Mouse (Mus musculus) embryonic facial prominence, embryonic 15.5 days (tissue): ENCODE results near the gene Slc6a8. TPM values are rescaled to one million over a fixed set of nuclear protein-coding genes. Genes with fewer than 3 reads are reported as not detected.

Experiments
- ATAC-seq: fragments of 200-750 bp; cut with Nextera tagmentation; 2 replicates; pipeline ENCODE4 v1.8.0; 2017; ENCODE audit warnings: low read depth, moderate TSS enrichment; ENCODE audit not compliant: insufficient number of reproducible peaks, low FRiP score, low TSS enrichment
- H3K27ac ChIP-seq: fragments of 300-500 bp; sonication (generic); replicated peaks from 2 replicates; pipeline ENCODE4 v1.5.1; 2015; ENCODE audit warnings: mild to moderate bottlenecking, inconsistent platforms
- H3K27me3 ChIP-seq: fragments of 300-500 bp; sonication (generic); 2 replicates; pipeline ENCODE4 v1.6.1; 2015; ENCODE audit warnings: inconsistent platforms
- H3K36me3 ChIP-seq: fragments of 300-500 bp; sonication (generic); 2 replicates; pipeline ENCODE4 v1.6.1; 2015; ENCODE audit warnings: mild to moderate bottlenecking, inconsistent platforms
- H3K4me1 ChIP-seq: fragments of 300-500 bp; sonication (generic); 2 replicates; pipeline ENCODE4 v1.6.1; 2015; ENCODE audit warnings: inconsistent platforms
- H3K4me2 ChIP-seq: fragments of 300-500 bp; sonication (generic); replicated peaks from 2 replicates; pipeline ENCODE4 v1.6.1; 2015; ENCODE audit warnings: mild to moderate bottlenecking, inconsistent platforms
- H3K4me3 ChIP-seq: fragments of 300-500 bp; sonication (generic); replicated peaks from 2 replicates; pipeline ENCODE4 v1.5.1; 2015; ENCODE audit warnings: mild to moderate bottlenecking, inconsistent platforms
- H3K9ac ChIP-seq: fragments of 300-500 bp; sonication (generic); 2 replicates; pipeline ENCODE4 v1.6.1; 2015; ENCODE audit warnings: inconsistent platforms
- H3K9me3 ChIP-seq: fragments of 300-500 bp; sonication (generic); replicated peaks from 2 replicates; pipeline ENCODE4 v1.6.1; 2016; ENCODE audit warnings: inconsistent platforms
- WGBS: fragments of 180-500 bp; shearing (Covaris S2); methylation state at CpG from one replicate; pipeline ENCODE4 v1.1.7; 2015; 5-methylcytosine and 5-hydroxymethylcytosine counted together
- polyA plus RNA-seq: library from polyadenylated mRNA; unstranded; fragments of >200 nt; fragmentation: Nextera tagmentation; extraction: Ambion mirVana; gene quantifications from 2 replicates; pipeline ENCODE4 v1.2.1, GENCODE M21; 2015

Gene Slc6a8
- polyA plus RNA-seq, 1 experiment from 2014 or later, result 8.9 TPM

DNA sequence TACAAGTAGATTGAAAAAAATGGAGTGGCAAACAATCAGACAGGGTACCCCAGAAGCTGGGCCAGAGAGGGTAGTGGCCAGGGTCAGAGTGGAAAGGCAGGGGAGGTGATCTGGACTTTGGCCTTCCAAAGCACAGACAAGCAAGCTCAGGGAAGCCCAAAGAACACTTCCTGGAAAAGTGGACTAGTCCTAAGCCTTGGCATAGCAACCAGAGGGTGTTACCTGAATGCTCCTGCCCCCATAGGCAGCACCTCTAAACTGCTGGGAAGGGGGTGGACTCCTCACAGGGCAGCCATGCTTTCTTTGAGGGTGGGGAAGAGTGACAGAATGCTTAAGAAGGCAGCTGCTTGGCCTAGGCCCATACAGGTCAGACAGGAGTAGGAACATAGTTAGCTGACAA, 12.0 kb downstream of the Slc6a8 start:
- H3K9ac ChIP-seq, result no peak overlapping the region
- H3K27ac ChIP-seq, result no peak overlapping the region
- no peak overlapping the region for H3K4me3 ChIP-seq
- no peaks in the 10 kb centered on the region for H3K4me1 ChIP-seq
- H3K36me3 ChIP-seq, result peaks cover 37% of the 10 kb centered on the region
- no peak overlapping the region for H3K4me2 ChIP-seq
- no peaks in the 10 kb centered on the region for H3K9me3 ChIP-seq
- H3K27me3 ChIP-seq, result no peaks in the 10 kb centered on the region
- no peak for ATAC-seq

DNA sequence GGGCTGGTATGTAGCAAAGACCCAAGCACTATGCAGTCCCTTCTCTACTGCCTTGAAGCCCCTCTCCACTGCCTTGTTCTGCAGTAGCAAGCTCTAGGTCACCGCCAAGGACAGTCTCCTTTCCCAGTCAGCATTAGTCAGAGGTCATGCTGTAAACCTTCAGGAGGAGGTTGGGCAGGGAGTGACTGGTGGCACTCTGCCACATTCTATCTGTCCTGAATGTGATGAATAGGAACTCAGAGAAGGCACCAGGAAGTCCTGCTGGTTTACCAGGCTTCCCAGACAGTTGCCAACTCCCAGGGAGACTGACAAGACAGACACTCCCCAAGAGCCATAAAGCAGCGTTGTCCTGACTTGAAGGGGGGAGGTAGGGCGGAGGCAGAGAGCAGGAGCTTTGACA, 12.7 kb downstream of the Slc6a8 start:
- WGBS, result 72% methylated on average over 3 of the region's 3 CpGs
- Histone ChIP-seq H3K4me2 (no peak overlapping the region), H3K27me3 (no peaks in the 10 kb centered on the region), H3K27ac (no peak overlapping the region), H3K4me3 (no peak overlapping the region), H3K9ac (no peak overlapping the region), H3K4me1 (no peaks in the 10 kb centered on the region), H3K9me3 (no peaks in the 10 kb centered on the region), H3K36me3 (peaks cover 31% of the 10 kb centered on the region)
- ATAC-seq, result no peak

DNA sequence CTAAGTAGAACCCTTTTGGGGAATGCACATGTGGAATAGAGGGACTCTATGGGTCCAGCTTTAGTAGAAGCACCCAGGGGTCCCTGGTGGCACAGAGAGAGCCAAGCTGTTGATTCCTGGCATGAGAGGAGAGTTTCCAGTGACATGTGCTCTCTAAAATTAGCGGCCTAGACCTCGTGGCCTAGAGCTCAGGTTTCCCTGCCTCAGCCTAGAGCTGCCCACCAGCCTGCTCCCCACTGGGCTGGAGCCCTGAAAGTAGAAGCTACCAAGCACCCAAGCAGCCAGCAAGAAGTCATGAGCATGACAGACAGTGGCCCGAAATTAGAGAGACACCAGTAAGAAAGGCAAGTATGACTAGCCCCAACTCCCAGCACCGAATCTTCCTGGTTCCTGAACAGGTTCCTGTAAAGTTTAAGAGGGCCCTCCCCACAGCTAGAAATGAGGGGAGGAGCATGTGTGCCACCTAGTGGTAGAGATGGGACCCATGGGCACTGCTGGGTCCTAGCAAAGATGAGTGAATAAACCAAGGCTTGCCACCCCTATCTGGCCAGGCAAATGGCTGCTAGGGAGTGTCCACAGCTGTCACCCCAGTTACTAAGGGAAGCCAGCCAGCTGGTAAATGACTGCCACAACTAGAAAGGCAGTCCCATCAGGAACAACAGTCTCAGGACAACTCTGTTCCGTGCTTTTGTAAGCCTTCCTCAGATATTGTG, 18.1 kb downstream of the Slc6a8 start:
- no peaks in the 10 kb centered on the region for H3K9me3 ChIP-seq

DNA sequence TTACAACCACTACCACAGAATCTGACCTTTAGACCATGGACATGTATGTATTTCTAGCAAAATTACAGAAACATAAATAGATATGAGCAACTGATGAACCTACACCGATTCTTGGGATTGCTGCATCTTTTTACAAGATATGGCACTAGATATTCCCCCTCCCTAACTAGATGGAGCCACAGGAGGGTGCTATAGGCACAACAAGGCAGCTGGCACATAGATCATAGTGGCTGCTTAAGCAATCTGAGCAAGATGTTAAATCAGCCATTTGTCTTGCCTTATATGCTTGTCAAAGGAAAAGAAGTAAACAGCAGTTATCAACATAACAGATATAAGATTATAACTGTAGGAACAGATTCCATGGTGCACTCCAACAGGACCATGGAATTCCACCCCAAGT, 27.5 kb downstream of the Slc6a8 start:
- 0 out of 2 replicates have a peak, but pooled peaks cover 4% of the 10 kb centered on the region for H3K36me3 ChIP-seq
- H3K4me2 ChIP-seq, result no peak overlapping the region
- H3K27me3 ChIP-seq, result no peaks in the 10 kb centered on the region
- H3K4me3 ChIP-seq, result no peak overlapping the region
- no peak overlapping the region for H3K9ac ChIP-seq
- H3K27ac ChIP-seq, result no peak overlapping the region
- no peaks in the 10 kb centered on the region for H3K9me3 ChIP-seq
- WGBS, result 85% methylated on average over 1 of the region's 1 CpGs
- no peaks in the 10 kb centered on the region for H3K4me1 ChIP-seq
- no peak for ATAC-seq

More for the DNA sequence above, 18.1 kb downstream of the Slc6a8 start:
- WGBS, result 64% methylated on average over 5 of the region's 5 CpGs
- no peak overlapping the region for H3K4me3 ChIP-seq
- H3K36me3 ChIP-seq, result peaks cover 19% of the 10 kb centered on the region
- H3K9ac ChIP-seq, result no peak overlapping the region
- no peak overlapping the region for H3K27ac ChIP-seq
- 0 out of 2 replicates have a peak, but pooled peaks have one; percentile 47 for ATAC-seq
- H3K27me3 ChIP-seq, result no peaks in the 10 kb centered on the region
- H3K4me2 ChIP-seq, result no peak overlapping the region
- no peaks in the 10 kb centered on the region for H3K4me1 ChIP-seq

DNA sequence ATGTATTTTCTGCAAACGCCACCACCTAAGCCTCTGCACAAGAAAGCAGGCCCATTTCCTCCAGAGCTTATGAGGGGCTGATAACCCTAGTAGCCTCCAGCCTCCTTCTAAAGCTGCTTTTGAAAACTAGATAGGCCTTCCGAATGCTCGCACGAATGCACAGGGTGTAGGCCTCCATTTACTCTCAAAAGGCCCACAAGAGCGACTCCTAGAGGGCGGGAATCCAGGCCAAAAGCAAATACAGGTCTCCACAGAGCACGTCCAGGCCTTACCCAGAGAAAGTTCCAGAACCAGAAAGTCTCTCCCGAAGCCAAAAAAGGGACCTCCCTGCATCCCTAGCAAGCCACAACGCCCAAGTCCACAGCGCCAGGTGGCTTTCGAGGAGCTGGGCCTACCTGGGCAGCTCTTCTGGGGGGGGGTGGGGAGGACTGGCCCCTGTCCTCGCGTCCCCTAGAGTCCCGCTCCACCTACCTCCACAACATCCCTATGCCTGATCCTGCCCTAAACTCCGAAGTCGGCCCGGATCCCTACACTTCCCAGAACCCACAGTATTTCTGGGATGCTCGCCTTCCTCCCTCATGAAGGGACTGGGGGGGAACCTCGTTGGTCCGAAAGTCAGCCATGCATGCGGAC, 42.6 kb downstream of the Slc6a8 start:
- Histone ChIP-seq H3K4me2 (peak overlapping the region; percentile 58), H3K27ac (peak overlapping the region; percentile 89), H3K9ac (peak overlapping the region; percentile 42), H3K4me1 (peaks cover 32% of the 10 kb centered on the region), H3K9me3 (no peaks in the 10 kb centered on the region), H3K27me3 (0 out of 2 replicates have a peak, but pooled peaks cover under 1% of the 10 kb centered on the region), H3K4me3 (peak overlapping the region; percentile 56), H3K36me3 (0 out of 2 replicates have a peak, but pooled peaks cover 6% of the 10 kb centered on the region)
- 21% methylated on average over 21 of the region's 21 CpGs for WGBS
- peak; percentile 41; the same call in 1 of the 2 replicates for ATAC-seq

DNA sequence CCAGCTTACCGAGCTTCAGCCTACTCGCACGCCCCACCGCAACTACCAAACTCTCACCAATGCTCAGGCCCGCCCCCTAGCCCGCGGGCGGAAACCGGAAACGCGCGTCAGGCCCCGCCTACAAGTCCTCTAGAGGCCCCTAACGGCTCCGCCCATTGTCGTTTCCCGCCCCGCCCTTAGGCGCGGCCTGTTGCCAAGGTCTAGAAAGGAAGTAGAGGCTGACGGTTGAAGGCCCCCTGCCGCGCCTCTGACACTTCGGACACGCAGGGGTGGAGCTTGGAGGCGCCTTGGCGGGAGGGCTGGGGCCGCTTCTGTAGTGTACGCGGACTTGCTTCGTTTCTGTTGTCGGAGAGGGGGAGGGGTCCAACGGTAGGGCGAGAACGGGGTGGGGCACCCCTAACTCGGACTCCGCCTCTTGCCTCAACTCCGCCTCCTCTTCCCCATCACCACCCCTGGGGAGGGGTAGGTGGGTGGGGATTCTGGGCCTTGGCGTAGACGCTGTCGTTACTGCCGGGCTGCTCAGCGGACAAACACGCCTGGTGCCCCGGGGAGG, 43.2 kb downstream of the Slc6a8 start, which contains the start of the genes Bcap31 and Abcd1:
TSS of gene Bcap31 (minus strand) at position 67 of the 553 bp plus-strand sequence.
TSS of gene Abcd1 (plus strand) at position 489 of the 553 bp plus-strand sequence.
- Histone ChIP-seq H3K4me3 (peak within 1 kb of the TSS; percentile 56), H3K27me3 (0 out of 2 replicates have a peak, but pooled peaks cover 3% of the 10 kb centered on the region), H3K27ac (peak within 1 kb of the TSS; percentile 89), H3K9ac (peak within 1 kb of the TSS; percentile 42), H3K36me3 (0 out of 2 replicates have a peak, but pooled peaks cover 9% of the 10 kb centered on the region), H3K9me3 (no peaks in the 10 kb centered on the region), H3K4me2 (peak within 1 kb of the TSS; percentile 58), H3K4me1 (peaks cover 32% of the 10 kb centered on the region)
- 30% methylated on average over 36 of the region's 45 CpGs for WGBS
- ATAC-seq, result peak; percentile 93

DNA sequence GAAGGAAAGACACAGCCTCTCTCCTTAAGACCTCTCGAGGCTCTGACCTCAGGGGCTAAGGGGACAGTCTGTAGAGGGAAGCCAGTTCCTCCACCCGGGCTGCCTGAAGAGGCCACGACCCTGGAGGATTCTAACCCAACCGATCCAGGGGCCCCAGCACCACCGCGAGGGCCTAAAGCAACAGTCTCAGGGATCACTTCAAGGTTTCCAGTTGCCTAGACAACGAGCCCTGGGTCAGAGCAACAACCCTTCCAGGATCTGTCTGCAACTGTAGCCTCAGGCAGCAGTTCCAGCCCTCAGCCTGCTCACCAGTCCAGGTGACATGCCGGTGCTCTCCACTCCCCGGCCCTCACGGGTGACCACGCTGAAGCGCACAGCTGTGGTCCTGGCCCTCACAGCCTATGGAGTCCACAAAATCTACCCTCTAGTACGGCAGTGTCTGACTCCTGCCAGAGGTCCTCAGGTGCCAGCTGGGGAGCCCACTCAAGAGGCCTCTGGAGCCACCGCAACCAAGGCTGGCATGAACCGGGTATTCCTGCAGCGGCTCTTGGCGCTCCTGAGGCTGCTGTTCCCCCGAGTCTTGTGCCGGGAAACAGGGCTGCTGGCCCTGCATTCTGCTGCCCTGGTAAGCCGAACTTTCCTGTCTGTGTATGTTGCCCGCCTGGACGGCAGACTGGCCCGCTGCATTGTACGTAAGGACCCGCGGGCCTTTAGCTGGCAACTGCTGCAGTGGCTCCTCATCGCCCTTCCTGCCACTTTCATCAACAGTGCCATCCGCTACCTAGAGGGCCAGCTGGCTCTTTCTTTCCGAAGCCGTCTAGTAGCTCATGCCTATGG, 44.0 kb downstream of the Slc6a8 start:
- Histone ChIP-seq H3K4me2 (peak overlapping the region; percentile 58), H3K4me1 (peaks cover 32% of the 10 kb centered on the region)

DNA sequence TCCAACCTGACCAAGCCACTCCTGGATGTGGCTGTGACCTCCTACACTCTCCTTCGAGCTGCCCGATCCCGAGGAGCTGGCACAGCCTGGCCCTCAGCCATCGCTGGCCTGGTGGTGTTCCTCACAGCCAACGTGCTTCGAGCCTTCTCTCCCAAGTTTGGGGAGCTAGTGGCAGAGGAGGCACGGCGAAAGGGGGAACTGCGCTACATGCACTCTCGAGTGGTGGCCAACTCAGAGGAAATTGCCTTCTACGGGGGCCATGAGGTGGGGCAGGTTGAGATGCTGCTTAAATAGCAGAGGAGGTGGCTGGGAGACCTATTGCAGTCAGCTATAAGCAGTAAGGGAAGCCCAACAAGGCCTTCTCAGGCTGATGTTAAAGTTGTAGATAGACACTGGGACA, 44.7 kb downstream of the Slc6a8 start:
- H3K4me2 ChIP-seq, result peak overlapping the region; percentile 58
- H3K27ac ChIP-seq, result 0 out of 2 replicates have a peak overlapping the region, but pooled peaks have one; percentile 89
- WGBS, result 70% methylated on average over 11 of the region's 11 CpGs

More for the DNA sequence above, 44.0 kb downstream of the Slc6a8 start:
- no peaks in the 10 kb centered on the region for H3K9me3 ChIP-seq
- WGBS, result 31% methylated on average over 30 of the region's 30 CpGs
- ATAC-seq, result peak; percentile 3; the same call in 1 of the 2 replicates
- H3K9ac ChIP-seq, result no peak overlapping the region
- H3K27ac ChIP-seq, result peak overlapping the region; percentile 89
- H3K36me3 ChIP-seq, result 0 out of 2 replicates have a peak, but pooled peaks cover 10% of the 10 kb centered on the region
- H3K4me3 ChIP-seq, result peak overlapping the region; percentile 56
- 0 out of 2 replicates have a peak, but pooled peaks cover 3% of the 10 kb centered on the region for H3K27me3 ChIP-seq

DNA sequence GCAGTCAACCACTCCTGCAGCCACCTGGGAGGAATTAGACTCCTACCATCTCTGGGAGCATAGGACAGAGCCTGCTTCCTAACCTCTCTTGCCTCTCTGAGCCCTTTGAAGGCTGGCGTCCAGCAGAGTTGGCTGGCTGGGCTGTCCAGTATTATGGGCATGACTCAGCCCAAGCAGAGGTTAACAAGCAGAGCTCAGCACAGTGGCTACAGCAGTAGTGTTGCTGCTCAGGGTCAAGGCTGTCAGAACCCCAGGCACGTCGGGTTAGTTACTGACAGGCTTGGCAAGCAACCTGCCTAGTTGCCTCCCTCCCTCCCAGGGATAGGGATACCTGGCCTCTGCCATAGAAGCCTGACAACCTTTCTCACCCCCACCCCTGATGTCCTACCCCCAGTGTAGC, 45.3 kb downstream of the Slc6a8 start:
- WGBS, result 39% methylated on average over 3 of the region's 3 CpGs
- H3K27ac ChIP-seq, result peak overlapping the region; percentile 39
- H3K4me1 ChIP-seq, result peaks cover 32% of the 10 kb centered on the region
- H3K36me3 ChIP-seq, result 0 out of 2 replicates have a peak, but pooled peaks cover 6% of the 10 kb centered on the region
- peak overlapping the region; percentile 58 for H3K4me2 ChIP-seq
- ATAC-seq, result no peak
- H3K9me3 ChIP-seq, result no peaks in the 10 kb centered on the region
- no peak overlapping the region for H3K4me3 ChIP-seq
- no peak overlapping the region for H3K9ac ChIP-seq
- H3K27me3 ChIP-seq, result 0 out of 2 replicates have a peak, but pooled peaks cover 3% of the 10 kb centered on the region

More for the DNA sequence above, 44.7 kb downstream of the Slc6a8 start:
- ATAC-seq, result no peak
- H3K9me3 ChIP-seq, result no peaks in the 10 kb centered on the region
- peak overlapping the region; percentile 56 for H3K4me3 ChIP-seq
- no peak overlapping the region for H3K9ac ChIP-seq
- 0 out of 2 replicates have a peak, but pooled peaks cover 3% of the 10 kb centered on the region for H3K27me3 ChIP-seq
- peaks cover 32% of the 10 kb centered on the region for H3K4me1 ChIP-seq
- H3K36me3 ChIP-seq, result 0 out of 2 replicates have a peak, but pooled peaks cover 6% of the 10 kb centered on the region

DNA sequence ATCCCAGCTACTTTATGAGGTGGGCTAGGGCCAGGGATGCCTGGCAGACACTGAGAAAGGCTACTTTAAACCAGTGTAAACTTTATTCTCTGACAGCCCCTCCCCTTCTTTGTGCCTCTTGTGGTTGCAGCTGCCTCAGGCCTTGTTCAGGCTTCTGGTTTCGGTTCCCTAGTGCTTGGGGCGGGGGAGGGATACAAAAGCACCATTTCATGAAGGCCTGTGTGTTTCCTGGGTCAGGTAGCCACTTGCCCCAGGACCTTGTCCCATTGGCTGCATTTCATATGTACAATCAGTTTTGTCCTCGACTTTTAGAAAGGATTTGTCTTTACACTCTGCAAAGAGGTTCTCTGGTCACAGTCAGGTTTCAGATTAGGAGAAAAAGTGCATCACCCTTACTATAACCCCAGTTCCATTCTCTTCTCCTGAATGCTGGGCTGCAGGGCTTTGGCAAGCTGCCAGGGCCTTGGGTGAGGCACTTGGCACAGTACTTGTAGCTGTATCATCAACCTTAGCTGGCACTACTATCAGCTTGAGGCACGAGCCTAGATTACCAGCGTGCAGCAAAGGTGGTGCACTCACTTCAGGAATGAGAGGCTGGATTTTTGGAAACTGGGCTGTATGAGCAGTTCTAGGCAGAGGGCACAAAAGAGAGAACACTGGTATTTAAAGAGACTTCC, 45.9 kb downstream of the Slc6a8 start:
- Histone ChIP-seq H3K36me3 (0 out of 2 replicates have a peak, but pooled peaks cover 6% of the 10 kb centered on the region), H3K4me1 (peaks cover 32% of the 10 kb centered on the region), H3K27ac (peak overlapping the region; percentile 39), H3K4me2 (peak overlapping the region; percentile 58), H3K9me3 (no peaks in the 10 kb centered on the region), H3K4me3 (no peak overlapping the region), H3K27me3 (0 out of 2 replicates have a peak, but pooled peaks cover 3% of the 10 kb centered on the region), H3K9ac (no peak overlapping the region)
- WGBS, result 36% methylated on average over 5 of the region's 5 CpGs
- ATAC-seq, result no peak
